Mouse (Mus musculus) liver, adult 2 months (tissue): Measurements from ENCODE around the gene Ltb4r1.

Experiments used
- CTCF ChIP-seq: fragments of 200-500 bp; IDR thresholded peaks from 2 replicates; pipeline ENCODE4 v1.5.1; 2011; ENCODE audit warnings: low read depth, low read length, control low read depth
- POLR2A ChIP-seq: fragments of 200-500 bp; IDR thresholded peaks from 2 replicates; pipeline ENCODE4 v1.6.1; 2011; ENCODE audit warnings: low read length, control low read depth; ENCODE audit not compliant: insufficient read depth; ENCODE audit errors: extremely low read depth

DNA sequence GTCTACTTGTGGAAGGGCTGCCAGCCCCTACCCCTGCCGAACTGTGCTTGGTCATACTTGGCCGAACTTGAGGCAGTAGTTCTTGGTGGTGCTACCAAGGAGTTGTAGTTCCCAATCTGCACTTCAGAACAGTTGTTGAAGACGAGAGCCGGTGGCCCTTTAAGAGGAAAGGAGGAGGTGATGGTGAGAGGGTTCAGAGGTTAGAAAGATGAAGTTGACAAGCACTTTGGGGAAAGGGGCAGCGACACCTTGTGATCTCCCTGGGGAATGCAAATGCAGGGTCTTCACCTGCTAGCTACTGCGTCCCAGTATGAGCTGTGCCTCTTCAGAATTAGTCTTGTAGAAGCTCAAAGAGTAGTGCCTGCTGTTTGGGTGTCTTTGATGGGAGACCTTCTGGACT, 19.4 kb downstream of the Ltb4r1 start:
- TF ChIP-seq POLR2A (no peak), CTCF (peak; percentile 30; the same call in 1 of the 2 replicates)
